Mouse (Mus musculus): Measurements from ENCODE around the gene Kcng1. TPM values are rescaled to one million over a fixed set of nuclear protein-coding genes. Genes with fewer than 3 reads are reported as not detected.
A peak's percentile ranks its signal among the peaks of the same experiment; 100 is the strongest.

Kcng1 gene
- polyA plus RNA-seq (2015; fragmentation: Nextera tagmentation; extraction: Ambion mirVana) = 0.65 and 1.0 TPM in 2 replicates

GRCm38 (mm10) chr2:168281582-168281981 lies at the start of gene Kcng1:
TSS of gene Kcng1 (minus strand) at chr2:168281736.
- 21% methylated on average over 12 of the region's 12 CpGs for WGBS
- no peak for ATAC-seq (ENCODE audit: low FRiP score, low TSS enrichment)
- DNase-seq (ENCODE audit: low spot score) = no peak
- no peak for TF ChIP-seq CTCF (IDR thresholded peaks at IDR 0.05; ENCODE audit: low read depth)
- no peak for TF ChIP-seq EP300 (optimal IDR thresholded peaks at IDR 0.05)
- H3K9me3 ChIP-seq (ENCODE audit: control insufficient read depth, low read length) = no peaks in the 10 kb centered on the region
- H3K36me3 ChIP-seq (ENCODE audit: control insufficient read depth, insufficient read depth, low read length) = no peaks in the 10 kb centered on the region
- 0 out of 2 replicates have a peak, but pooled peaks cover 3% of the 10 kb centered on the region for H3K4me1 ChIP-seq (replicated peaks; ENCODE audit: control insufficient read depth, insufficient read depth)
- peak within 1 kb of the TSS; percentile 47 for H3K9ac ChIP-seq (ENCODE audit: low read length)
- H3K27me3 ChIP-seq (ENCODE audit: control insufficient read depth, insufficient read depth, low read length) = 0 out of 2 replicates have a peak, but pooled peaks cover 2% of the 10 kb centered on the region
- H3K4me3 ChIP-seq (ENCODE audit: low read depth, low read length) = peak within 1 kb of the TSS; percentile 55
- no peak within 1 kb of the TSS for H3K27ac ChIP-seq (replicated peaks)
- peak within 1 kb of the TSS; percentile 90 for H3K4me2 ChIP-seq (replicated peaks; ENCODE audit: low read depth)

GRCm38 (mm10) chr2:168330421-168331070 lies 49.0 kb upstream of the Kcng1 start:
- no peaks in the 10 kb centered on the region; the same call in 1 of the 2 replicates for H3K4me1 ChIP-seq (replicated peaks; ENCODE audit: control insufficient read depth, insufficient read depth)
- H3K9me3 ChIP-seq (ENCODE audit: control insufficient read depth, low read length) = no peaks in the 10 kb centered on the region
- H3K4me2 ChIP-seq (replicated peaks; ENCODE audit: low read depth) = no peak overlapping the region
- ATAC-seq (ENCODE audit: low FRiP score, low TSS enrichment) = no peak
- WGBS = 63% methylated on average over 11 of the region's 11 CpGs
- no peak overlapping the region for H3K9ac ChIP-seq (ENCODE audit: low read length)
- no peaks in the 10 kb centered on the region for H3K36me3 ChIP-seq (ENCODE audit: control insufficient read depth, insufficient read depth, low read length)
- no peak overlapping the region for H3K27ac ChIP-seq (replicated peaks)
- no peaks in the 10 kb centered on the region for H3K27me3 ChIP-seq (ENCODE audit: control insufficient read depth, insufficient read depth, low read length)
- TF ChIP-seq EP300 (optimal IDR thresholded peaks at IDR 0.05) (no peak), CTCF (IDR thresholded peaks at IDR 0.05; ENCODE audit: low read depth) (no peak)
- DNase-seq (ENCODE audit: low spot score) = no peak
- H3K4me3 ChIP-seq (ENCODE audit: low read depth, low read length) = no peak overlapping the region

GRCm38 (mm10) chr2:168321716-168322374 lies 40.3 kb upstream of the Kcng1 start:
- H3K4me2 ChIP-seq (replicated peaks; ENCODE audit: low read depth) = no peak overlapping the region
- H3K4me1 ChIP-seq (replicated peaks; ENCODE audit: control insufficient read depth, insufficient read depth) = no peaks in the 10 kb centered on the region
- H3K9me3 ChIP-seq (ENCODE audit: control insufficient read depth, low read length) = no peaks in the 10 kb centered on the region
- H3K36me3 ChIP-seq (ENCODE audit: control insufficient read depth, insufficient read depth, low read length) = no peaks in the 10 kb centered on the region
- no peak overlapping the region for H3K4me3 ChIP-seq (ENCODE audit: low read depth, low read length)
- no peaks in the 10 kb centered on the region for H3K27me3 ChIP-seq (ENCODE audit: control insufficient read depth, insufficient read depth, low read length)
- 41% methylated on average over 10 of the region's 10 CpGs for WGBS
- DNase-seq (ENCODE audit: low spot score) = no peak
- no peak overlapping the region for H3K27ac ChIP-seq (replicated peaks)
- no peak overlapping the region for H3K9ac ChIP-seq (ENCODE audit: low read length)
- TF ChIP-seq CTCF (IDR thresholded peaks at IDR 0.05; ENCODE audit: low read depth) = no peak
- no peak for ATAC-seq (ENCODE audit: low FRiP score, low TSS enrichment)

DNA sequence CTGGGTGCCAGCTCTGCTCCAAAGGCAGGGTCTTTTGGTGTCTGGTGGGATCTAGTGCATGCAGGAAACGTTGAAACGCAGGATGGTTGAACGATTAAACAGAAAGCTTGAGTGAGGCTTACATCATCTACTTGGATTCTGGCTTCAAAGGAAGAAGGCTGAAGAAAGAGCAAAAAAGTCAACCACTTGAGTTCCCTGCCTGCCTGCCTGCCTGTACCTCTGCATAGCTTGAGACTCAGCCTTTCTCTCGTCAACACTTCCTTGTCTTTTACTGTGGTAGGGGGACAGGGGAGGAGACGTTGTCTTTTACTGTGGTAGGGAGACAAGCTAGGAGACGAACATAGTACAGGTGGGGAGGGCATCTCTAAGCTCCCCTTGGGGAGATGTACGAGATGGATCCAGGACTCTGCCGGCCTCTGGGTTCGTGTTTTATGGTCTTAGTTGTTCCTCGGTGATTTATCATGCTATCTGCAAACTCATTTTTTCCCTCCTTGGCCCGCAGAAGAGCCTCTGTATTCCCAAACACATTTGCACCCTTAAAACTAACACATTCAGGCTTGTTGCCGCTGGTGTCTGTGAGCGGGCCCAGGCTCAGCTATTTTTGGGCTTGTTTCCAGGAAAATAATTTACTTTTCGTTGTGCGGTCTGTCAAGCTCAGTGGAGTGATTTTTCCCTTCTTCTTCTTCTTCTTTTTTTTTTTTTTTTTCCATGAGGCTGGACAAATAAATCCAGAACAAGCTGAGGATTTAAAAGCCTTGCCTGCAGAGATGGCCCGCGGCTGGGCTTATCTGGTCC lies 39.0 kb upstream of the Kcng1 start:
- Histone ChIP-seq H3K36me3 (ENCODE audit: control insufficient read depth, insufficient read depth, low read length) (no peaks in the 10 kb centered on the region), H3K27ac (replicated peaks) (peak overlapping the region; percentile 56), H3K4me2 (replicated peaks; ENCODE audit: low read depth) (no peak overlapping the region), H3K4me1 (replicated peaks; ENCODE audit: control insufficient read depth, insufficient read depth) (no peaks in the 10 kb centered on the region), H3K9me3 (ENCODE audit: control insufficient read depth, low read length) (no peaks in the 10 kb centered on the region), H3K4me3 (ENCODE audit: low read depth, low read length) (no peak overlapping the region), H3K9ac (ENCODE audit: low read length) (no peak overlapping the region), H3K27me3 (ENCODE audit: control insufficient read depth, insufficient read depth, low read length) (no peaks in the 10 kb centered on the region)
- ATAC-seq (ENCODE audit: low FRiP score, low TSS enrichment) (no peak), DNase-seq (ENCODE audit: low spot score) (no peak)
- no peak for TF ChIP-seq EP300 (optimal IDR thresholded peaks at IDR 0.05)
- TF ChIP-seq CTCF (IDR thresholded peaks at IDR 0.05; ENCODE audit: low read depth) = no peak
- 32% methylated on average over 17 of the region's 17 CpGs for WGBS

GRCm38 (mm10) chr2:168314646-168315446 lies 33.3 kb upstream of the Kcng1 start:
- H3K27ac ChIP-seq (replicated peaks) = no peak overlapping the region
- H3K4me3 ChIP-seq (ENCODE audit: low read depth, low read length) = no peak overlapping the region
- WGBS = 15% methylated on average over 16 of the region's 16 CpGs
- no peaks in the 10 kb centered on the region for H3K9me3 ChIP-seq (ENCODE audit: control insufficient read depth, low read length)
- no peak for TF ChIP-seq CTCF (IDR thresholded peaks at IDR 0.05; ENCODE audit: low read depth)
- TF ChIP-seq EP300 (optimal IDR thresholded peaks at IDR 0.05) = no peak
- ATAC-seq (ENCODE audit: low FRiP score, low TSS enrichment) (no peak), DNase-seq (ENCODE audit: low spot score) (no peak)
- H3K4me1 ChIP-seq (replicated peaks; ENCODE audit: control insufficient read depth, insufficient read depth) = no peaks in the 10 kb centered on the region
- H3K4me2 ChIP-seq (replicated peaks; ENCODE audit: low read depth) = no peak overlapping the region
- no peaks in the 10 kb centered on the region for H3K27me3 ChIP-seq (ENCODE audit: control insufficient read depth, insufficient read depth, low read length)
- H3K36me3 ChIP-seq (ENCODE audit: control insufficient read depth, insufficient read depth, low read length) = no peaks in the 10 kb centered on the region
- no peak overlapping the region for H3K9ac ChIP-seq (ENCODE audit: low read length)

All from stomach, postnatal 0 days (tissue).